Mouse (Mus musculus): ENCODE results near the gene Sirt6.

- no peak for TF ChIP-seq POLR2A (IDR thresholded peaks at IDR 0.05; ENCODE audit: low read depth, low read length)
- TF ChIP-seq CTCF (IDR thresholded peaks at IDR 0.05; ENCODE audit: borderline replicate concordance, insufficient read depth, low read length): no peak
These were observed 28.6 kb upstream of the Sirt6 start for GRCm38 (mm10) chr10:81656174-81656573.

All from embryonic fibroblast, embryonic 13.5 days (primary cell).